Mouse (Mus musculus): ENCODE results near the gene Inpp5f. TPM values are rescaled to one million over a fixed set of nuclear protein-coding genes. Genes with fewer than 3 reads are reported as not detected.
A peak's percentile ranks its signal among the peaks of the same experiment; 100 is the strongest.

Gene Inpp5f
- polyA plus RNA-seq, 1 experiment: 3.6 TPM

DNA sequence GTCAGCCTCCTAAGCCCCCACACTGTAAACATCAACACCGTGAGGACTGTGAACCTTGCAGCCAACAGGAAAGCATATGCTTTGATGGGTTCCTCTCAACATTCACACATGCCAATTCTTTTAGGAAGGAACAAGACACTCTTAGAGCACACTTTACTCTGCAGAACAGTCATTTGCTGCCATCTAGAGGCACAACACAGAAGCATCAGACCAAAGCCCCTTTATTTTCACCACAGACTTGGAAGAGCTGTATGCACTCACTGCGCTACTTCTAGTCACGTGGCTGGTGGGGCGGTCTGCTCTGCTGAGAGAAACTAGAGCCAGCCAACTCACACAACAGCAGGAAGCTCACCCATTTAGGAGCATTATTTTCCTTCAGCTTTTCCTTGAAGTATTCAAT is 113.6 kb downstream of the Inpp5f start:
- peaks cover 31% of the 10 kb centered on the region for H3K79me2 ChIP-seq (ENCODE audit: control insufficient read depth, insufficient read depth)
- H3ac ChIP-seq (ENCODE audit: control insufficient read depth, insufficient read length): no peak overlapping the region
- TF ChIP-seq TCF3 (IDR thresholded peaks at IDR 0.05; ENCODE audit: insufficient read length, low read depth): no peak
- peak; percentile 29 for TF ChIP-seq USF1 (IDR thresholded peaks at IDR 0.05; ENCODE audit: low read depth)
- no peak overlapping the region for H3K4me3 ChIP-seq
- no peak overlapping the region for H3K4me2 ChIP-seq (ENCODE audit: low read depth)
- H3K36me3 ChIP-seq (ENCODE audit: control insufficient read depth, insufficient read depth): peaks cover 4% of the 10 kb centered on the region
- no peaks in the 10 kb centered on the region for H3K27me3 ChIP-seq (ENCODE audit: control insufficient read depth, insufficient read depth, insufficient read length)

DNA sequence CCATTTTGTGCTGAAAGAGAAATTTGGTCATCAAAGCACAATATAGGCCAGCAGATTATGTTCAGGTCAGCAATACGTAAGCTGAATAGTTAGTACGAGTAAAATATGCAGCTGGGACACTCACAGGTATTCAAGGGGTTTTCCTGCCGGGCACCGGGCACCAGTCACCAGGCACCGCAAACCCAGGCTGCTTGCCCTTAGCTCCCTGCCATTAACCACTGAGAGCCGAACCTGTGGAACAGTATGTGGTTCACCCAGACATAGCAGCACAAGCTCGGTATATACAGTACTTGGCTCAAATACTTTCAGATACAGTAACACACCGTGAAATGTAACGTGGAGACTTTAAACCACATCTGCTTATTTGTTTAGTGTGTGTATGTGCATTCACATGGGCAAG is 114.1 kb downstream of the Inpp5f start:
- peaks cover 31% of the 10 kb centered on the region for H3K79me2 ChIP-seq (ENCODE audit: control insufficient read depth, insufficient read depth)
- no peaks in the 10 kb centered on the region for H3K27me3 ChIP-seq (ENCODE audit: control insufficient read depth, insufficient read depth, insufficient read length)
- H3ac ChIP-seq (ENCODE audit: control insufficient read depth, insufficient read length): no peak overlapping the region
- no peak overlapping the region for H3K4me3 ChIP-seq
- no peak overlapping the region for H3K4me2 ChIP-seq (ENCODE audit: low read depth)
- H3K36me3 ChIP-seq (ENCODE audit: control insufficient read depth, insufficient read depth): peaks cover 4% of the 10 kb centered on the region
- TF ChIP-seq POLR2A (IDR thresholded peaks at IDR 0.05; ENCODE audit: insufficient read length, low read depth) (no peak), USF1 (IDR thresholded peaks at IDR 0.05; ENCODE audit: low read depth) (no peak), TCF3 (IDR thresholded peaks at IDR 0.05; ENCODE audit: insufficient read length, low read depth) (no peak), REST (IDR thresholded peaks at IDR 0.05; ENCODE audit: insufficient read depth, insufficient read length) (no peak), MYOG (IDR thresholded peaks at IDR 0.05; ENCODE audit: control insufficient read depth in 1 of 3, insufficient read depth in 1 of 3, insufficient read length in 2 of 3, low read depth in 2 of 3) (no peak), CEBPB (IDR thresholded peaks at IDR 0.05; ENCODE audit: insufficient read depth, poor library complexity, severe bottlenecking) (no peak), POLR2AphosphoS2 (IDR thresholded peaks at IDR 0.05; ENCODE audit: insufficient read length, low read depth) (no peak), MYOD1 (IDR thresholded peaks at IDR 0.05; ENCODE audit: control insufficient read depth in 1 of 3, insufficient read length in 2 of 3, low read depth in 2 of 3) (no peak), TCF12 (IDR thresholded peaks at IDR 0.05; ENCODE audit: insufficient read depth, poor library complexity, severe bottlenecking) (no peak), MAX (IDR thresholded peaks at IDR 0.05; ENCODE audit: low read depth) (no peak), SRF (IDR thresholded peaks at IDR 0.05; ENCODE audit: control insufficient read depth, insufficient read length, low read depth) (no peak), E2F4 (IDR thresholded peaks at IDR 0.05; ENCODE audit: insufficient read depth) (no peak)

DNA sequence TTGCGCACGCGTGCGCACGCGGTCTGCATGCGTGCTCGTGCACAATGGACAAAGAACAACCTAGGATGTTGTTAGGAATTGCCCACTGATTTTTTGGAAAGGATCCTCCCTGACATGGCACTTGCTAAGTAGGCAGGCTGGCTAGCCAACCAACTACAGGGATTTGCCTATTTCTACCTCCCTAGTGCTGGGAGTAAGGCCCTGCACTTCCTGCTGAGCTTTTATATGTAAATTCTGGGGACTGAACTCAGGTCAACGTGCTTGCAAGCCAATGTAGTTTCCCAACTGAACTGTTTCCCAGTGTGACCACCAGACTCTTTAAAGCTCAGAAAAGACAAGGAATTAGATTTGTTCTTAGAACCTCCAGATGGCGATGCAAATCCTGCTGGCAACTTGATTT is 115.9 kb downstream of the Inpp5f start:
- Histone ChIP-seq H3K79me2 (ENCODE audit: control insufficient read depth, insufficient read depth) (peaks cover 48% of the 10 kb centered on the region), H3K36me3 (ENCODE audit: control insufficient read depth, insufficient read depth) (peaks cover 4% of the 10 kb centered on the region), H3K27me3 (ENCODE audit: control insufficient read depth, insufficient read depth, insufficient read length) (no peaks in the 10 kb centered on the region), H3ac (ENCODE audit: control insufficient read depth, insufficient read length) (no peak overlapping the region), H3K4me3 (no peak overlapping the region), H3K4me2 (ENCODE audit: low read depth) (no peak overlapping the region)
- no peak for TF ChIP-seq CEBPB (IDR thresholded peaks at IDR 0.05; ENCODE audit: insufficient read depth, poor library complexity, severe bottlenecking)
- no peak for TF ChIP-seq MYOG (IDR thresholded peaks at IDR 0.05; ENCODE audit: control insufficient read depth in 1 of 3, insufficient read depth in 1 of 3, insufficient read length in 2 of 3, low read depth in 2 of 3)
- TF ChIP-seq TCF12 (IDR thresholded peaks at IDR 0.05; ENCODE audit: insufficient read depth, poor library complexity, severe bottlenecking): no peak
- TF ChIP-seq POLR2AphosphoS2 (IDR thresholded peaks at IDR 0.05; ENCODE audit: insufficient read length, low read depth): no peak
- TF ChIP-seq REST (IDR thresholded peaks at IDR 0.05; ENCODE audit: insufficient read depth, insufficient read length): no peak
- no peak for TF ChIP-seq TCF3 (IDR thresholded peaks at IDR 0.05; ENCODE audit: insufficient read length, low read depth)
- no peak for TF ChIP-seq USF1 (IDR thresholded peaks at IDR 0.05; ENCODE audit: low read depth)
- no peak for TF ChIP-seq MYOD1 (IDR thresholded peaks at IDR 0.05; ENCODE audit: control insufficient read depth in 1 of 3, insufficient read length in 2 of 3, low read depth in 2 of 3)

DNA sequence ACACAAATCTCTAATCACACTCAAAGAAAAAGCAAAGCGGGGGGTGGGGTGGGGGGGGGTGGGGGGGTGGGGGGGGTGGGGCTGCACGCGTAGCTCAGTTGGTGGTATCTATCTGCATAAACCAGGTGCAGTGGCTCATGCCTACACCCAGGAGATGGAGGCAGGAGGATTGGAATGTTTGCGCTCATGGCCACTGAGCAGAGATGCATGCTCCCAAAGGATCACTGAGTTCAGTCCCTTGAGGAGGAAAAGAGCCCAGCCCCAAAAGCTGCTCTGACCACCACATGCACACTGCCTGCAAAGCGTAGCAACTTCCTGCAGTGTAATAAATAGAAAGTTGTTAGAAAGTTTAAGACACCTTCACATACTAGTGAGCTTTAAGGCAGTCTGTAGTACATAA is 116.6 kb downstream of the Inpp5f start:
- no peak overlapping the region for H3K4me3 ChIP-seq
- no peak overlapping the region for H3K4me2 ChIP-seq (ENCODE audit: low read depth)
- no peak overlapping the region for H3ac ChIP-seq (ENCODE audit: control insufficient read depth, insufficient read length)
- peaks cover 55% of the 10 kb centered on the region for H3K79me2 ChIP-seq (ENCODE audit: control insufficient read depth, insufficient read depth)
- peaks cover 4% of the 10 kb centered on the region for H3K36me3 ChIP-seq (ENCODE audit: control insufficient read depth, insufficient read depth)
- H3K27me3 ChIP-seq (ENCODE audit: control insufficient read depth, insufficient read depth, insufficient read length): no peaks in the 10 kb centered on the region
- TF ChIP-seq USF1 (IDR thresholded peaks at IDR 0.05; ENCODE audit: low read depth) (no peak), MYOD1 (IDR thresholded peaks at IDR 0.05; ENCODE audit: control insufficient read depth in 1 of 3, insufficient read length in 2 of 3, low read depth in 2 of 3) (no peak), POLR2A (IDR thresholded peaks at IDR 0.05; ENCODE audit: insufficient read length, low read depth) (no peak), TCF3 (IDR thresholded peaks at IDR 0.05; ENCODE audit: insufficient read length, low read depth) (no peak), E2F4 (IDR thresholded peaks at IDR 0.05; ENCODE audit: insufficient read depth) (no peak), REST (IDR thresholded peaks at IDR 0.05; ENCODE audit: insufficient read depth, insufficient read length) (no peak)

DNA sequence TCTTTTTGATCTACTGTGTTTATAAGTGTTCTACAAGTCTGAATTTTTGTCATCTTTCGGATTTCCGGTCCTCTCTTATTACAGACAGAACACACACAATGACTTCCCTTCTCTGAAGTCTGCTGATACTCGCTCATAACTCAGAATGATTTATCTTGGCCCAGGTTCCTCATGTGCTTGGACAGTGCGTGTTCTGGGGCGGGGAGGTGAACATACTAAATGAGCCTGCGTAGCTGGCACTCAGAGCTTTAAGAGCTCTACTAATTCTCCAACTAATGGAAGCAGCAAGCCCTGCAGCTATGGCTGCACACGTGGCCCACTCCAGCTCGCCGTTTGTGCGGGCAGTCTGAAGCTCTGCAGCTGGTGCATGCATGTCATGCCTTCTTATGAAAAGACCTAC is 117.6 kb downstream of the Inpp5f start:
- Histone ChIP-seq H3ac (ENCODE audit: control insufficient read depth, insufficient read length) (no peak overlapping the region), H3K79me2 (ENCODE audit: control insufficient read depth, insufficient read depth) (peaks cover 65% of the 10 kb centered on the region), H3K4me2 (ENCODE audit: low read depth) (no peak overlapping the region), H3K4me3 (no peak overlapping the region), H3K36me3 (ENCODE audit: control insufficient read depth, insufficient read depth) (no peaks in the 10 kb centered on the region), H3K27me3 (ENCODE audit: control insufficient read depth, insufficient read depth, insufficient read length) (no peaks in the 10 kb centered on the region)
- no peak for TF ChIP-seq TCF3 (IDR thresholded peaks at IDR 0.05; ENCODE audit: insufficient read length, low read depth)
- no peak for TF ChIP-seq TCF12 (IDR thresholded peaks at IDR 0.05; ENCODE audit: insufficient read depth, poor library complexity, severe bottlenecking)
- no peak for TF ChIP-seq REST (IDR thresholded peaks at IDR 0.05; ENCODE audit: insufficient read depth, insufficient read length)
- no peak for TF ChIP-seq MYOG (IDR thresholded peaks at IDR 0.05; ENCODE audit: control insufficient read depth in 1 of 3, insufficient read depth in 1 of 3, insufficient read length in 2 of 3, low read depth in 2 of 3)
- TF ChIP-seq POLR2AphosphoS2 (IDR thresholded peaks at IDR 0.05; ENCODE audit: insufficient read length, low read depth): no peak
- TF ChIP-seq SRF (IDR thresholded peaks at IDR 0.05; ENCODE audit: control insufficient read depth, insufficient read length, low read depth): no peak
- TF ChIP-seq MAX (IDR thresholded peaks at IDR 0.05; ENCODE audit: low read depth): no peak
- no peak for TF ChIP-seq E2F4 (IDR thresholded peaks at IDR 0.05; ENCODE audit: insufficient read depth)

Data from myocyte (in vitro differentiated cells).